Mouse (Mus musculus) midbrain, embryonic 12.5 days (tissue): ENCODE data around the gene Acox1. TPM values are rescaled to one million over a fixed set of nuclear protein-coding genes. Genes with fewer than 3 reads are reported as not detected.

Experiments used
- polyA plus RNA-seq: library from polyadenylated mRNA; unstranded; fragments of >200 nt; fragmentation: Nextera tagmentation; extraction: Ambion mirVana; gene quantifications from 2 replicates; pipeline ENCODE4 v1.2.1, GENCODE M21; 2016

The Acox1 gene
- polyA plus RNA-seq, 1 experiment from 2014 or later: 37.9 TPM

Other genes with a start within 250 kb of the Acox1 start
- gene Itgb4, start 224.3 kb downstream of the Acox1 start, polyA plus RNA-seq: 0.59 and 1.3 TPM in 2 replicates
- gene Galk1, start 186.3 kb downstream of the Acox1 start, polyA plus RNA-seq: 75.3 and 92.6 TPM in 2 replicates
- gene H3f3b, start 171.1 kb downstream of the Acox1 start, polyA plus RNA-seq: 2,249 and 2,254 TPM in 2 replicates
- 50.3 and 51.5 TPM in 2 replicates for gene Unk, start 168.7 kb downstream of the Acox1 start, polyA plus RNA-seq
- gene Unc13d, start 121.1 kb downstream of the Acox1 start, polyA plus RNA-seq: 0.92 and 1.3 TPM in 2 replicates
- gene Wbp2, start 112.0 kb downstream of the Acox1 start, polyA plus RNA-seq: 92.4 and 102 TPM in 2 replicates
- 4.0 and 4.7 TPM in 2 replicates for gene Trim47, start 71.8 kb downstream of the Acox1 start, polyA plus RNA-seq
- 1.3 and 1.7 TPM in 2 replicates for gene Trim65, start 67.9 kb downstream of the Acox1 start, polyA plus RNA-seq
- gene Mrpl38, start 60.2 kb downstream of the Acox1 start, polyA plus RNA-seq: 82.3 and 84.4 TPM in 2 replicates
- 80.2 and 85.9 TPM in 2 replicates for gene Fbf1, start 30.9 kb downstream of the Acox1 start, polyA plus RNA-seq
- 50.4 and 60.0 TPM in 2 replicates for gene Ten1, start 190 bp downstream of the Acox1 start, polyA plus RNA-seq
- 0.75 and 1.1 TPM in 2 replicates for gene Evpl, start 39.0 kb upstream of the Acox1 start, polyA plus RNA-seq
- 84.2 and 85.6 TPM in 2 replicates for gene Srp68, start 75.2 kb upstream of the Acox1 start, polyA plus RNA-seq
- gene Galr2, start 81.9 kb upstream of the Acox1 start, polyA plus RNA-seq: 0.21 and 0.24 TPM in 2 replicates
- 83.4 and 83.5 TPM in 2 replicates for gene Exoc7, start 108.2 kb upstream of the Acox1 start, polyA plus RNA-seq
- gene Foxj1, start 136.4 kb upstream of the Acox1 start, polyA plus RNA-seq: 9.8 and 10.5 TPM in 2 replicates
- gene Rnf157, start 214.0 kb upstream of the Acox1 start, polyA plus RNA-seq: 35.7 and 37.8 TPM in 2 replicates
- gene Ubald2, start 235.0 kb upstream of the Acox1 start, polyA plus RNA-seq: 47.7 and 52.5 TPM in 2 replicates